Mouse (Mus musculus) bone marrow, adult 2 months (tissue): Measurements from ENCODE around the gene Trpm3.

Source experiments
- CTCF ChIP-seq: fragments of 200-500 bp; IDR thresholded peaks from 2 replicates; pipeline ENCODE4 v1.5.1; 2011; ENCODE audit warnings: low read length, control low read depth; ENCODE audit not compliant: control insufficient read depth, insufficient read depth
- POLR2A ChIP-seq: fragments of 200-500 bp; IDR thresholded peaks from 2 replicates; pipeline ENCODE4 v1.6.1; 2011; ENCODE audit warnings: low read depth, mild to moderate bottlenecking, control low read depth, low read length, borderline replicate concordance; ENCODE audit not compliant: control insufficient read depth

DNA sequence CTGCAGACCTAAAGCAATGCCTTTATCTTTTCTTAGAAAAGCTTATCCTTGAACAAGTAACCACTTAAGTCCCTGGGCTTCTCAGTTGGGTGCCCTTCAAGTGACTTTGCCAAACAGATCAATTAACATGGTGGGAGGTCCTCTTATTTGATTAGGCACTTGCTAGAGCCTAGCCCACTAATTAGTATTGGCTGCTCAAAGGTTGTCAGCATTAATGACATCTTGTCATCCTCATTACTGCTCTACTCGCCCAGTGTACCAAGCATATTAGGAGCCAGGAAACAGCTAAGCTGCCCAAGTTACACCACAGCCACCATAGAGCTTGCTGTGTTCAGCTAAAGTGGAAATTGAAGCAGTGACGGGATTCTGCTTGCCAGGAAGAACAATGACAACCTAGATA is 456.4 kb downstream of the Trpm3 start:
- TF ChIP-seq CTCF, result no peak
- no peak for TF ChIP-seq POLR2A
